Mouse (Mus musculus) layer of hippocampus, adult 9-11 months (tissue): Measurements from ENCODE around the gene Extl1.

ENCODE experiments used
- DNase-seq: peaks from one replicate; pipeline ENCODE4 v3.0.0; 2022

Extl1 gene

GRCm38 (mm10) chr4:134307367-134308072 lies 76.1 kb downstream of the Extl1 start:
- DNase-seq: peak; percentile 65

- no peak for DNase-seq
Observed at GRCm38 (mm10) chr4:134306963-134307362, 76.7 kb downstream of the Extl1 start.
